Mouse (Mus musculus) B cell, adult 62 days (primary cell): ENCODE data around the gene Apol10b. TPM values are rescaled to one million over a fixed set of nuclear protein-coding genes. Genes with fewer than 3 reads are reported as not detected.

ENCODE experiments used
- total RNA-seq: library from RNA; stranded (reverse); gene quantifications from 4 replicates; pipeline ENCODE4 v1.2.4, GENCODE M21; 2023

Gene Apol10b
- not detected in 4 replicates for total RNA-seq

GRCm38 (mm10) chr15:77595961-77596360, at the start of gene Apol10b:
Gene Apol10b (minus strand): TSS chr15:77596125.

GRCm38 (mm10) chr15:77643176-77643575, 47.3 kb upstream of the Apol10b start, which contains the start of gene Apol11b:
Gene Apol11b (minus strand): TSS chr15:77643286.

GRCm38 (mm10) chr15:77598958-77599357, 3.0 kb upstream of the Apol10b start, which contains the start of gene Gm36245:
Gene Gm36245 (plus strand): TSS chr15:77599258.

GRCm38 (mm10) chr15:77561792-77562191, 34.1 kb downstream of the Apol10b start, which contains the start of gene 1700025B11Rik:
Gene 1700025B11Rik (minus strand): TSS chr15:77561892.

Other genes starting within 250 kb of the Apol10b start
- gene Apol7a, start 197.0 kb downstream of the Apol10b start, total RNA-seq: not detected in 4 replicates
- gene Apol9a, start 185.0 kb downstream of the Apol10b start, total RNA-seq: not detected in 4 replicates
- not detected in 4 replicates for gene Apol7b, start 148.6 kb downstream of the Apol10b start, total RNA-seq
- not detected in 4 replicates for gene Apol10a, start 119.1 kb downstream of the Apol10b start, total RNA-seq
- gene Apol11a, start 87.9 kb downstream of the Apol10b start, total RNA-seq: not detected in 4 replicates
- 0.27 to 1.9 TPM (median 0.90 TPM) in 4 replicates for gene Apol7c, start 62.8 kb downstream of the Apol10b start, total RNA-seq
- gene 1700025B11Rik, start 34.2 kb downstream of the Apol10b start, total RNA-seq: not detected in 4 replicates
- not detected in 4 replicates for gene Gm36245, start 3.1 kb upstream of the Apol10b start, total RNA-seq
- gene Apol11b, start 47.2 kb upstream of the Apol10b start, total RNA-seq: not detected in 4 replicates
- gene Apol7e, start 102.7 kb upstream of the Apol10b start, total RNA-seq: 0.26 TPM in 1 of 4 replicates, not detected in the others
- not detected in 4 replicates for gene Apol9b, start 132.9 kb upstream of the Apol10b start, total RNA-seq
- 8.1 to 12.6 TPM (median 10.2 TPM) in 4 replicates for gene Apol8, start 160.9 kb upstream of the Apol10b start, total RNA-seq
- 754 to 822 TPM (median 807 TPM) in 4 replicates for gene Myh9, start 246.1 kb upstream of the Apol10b start, total RNA-seq